Mouse (Mus musculus): ENCODE results near the gene Mmp9. TPM values are rescaled to one million over a fixed set of nuclear protein-coding genes. Genes with fewer than 3 reads are reported as not detected.

Gene Mmp9
- polyA plus RNA-seq, 1 experiment from 2014 or later = 4.6 TPM

- WGBS = 82% methylated on average over 1 of the region's 1 CpGs
- Histone ChIP-seq H3K36me3 (peaks cover 99% of the 10 kb centered on the region), H3K9me3 (peaks cover 5% of the 10 kb centered on the region; the same call in 1 of the 2 replicates), H3K4me1 (no peaks in the 10 kb centered on the region), H3K27ac (no peak overlapping the region), H3K4me2 (replicated peaks) (no peak overlapping the region), H3K4me3 (no peak overlapping the region), H3K27me3 (no peaks in the 10 kb centered on the region), H3K9ac (no peak overlapping the region)
- no peak for ATAC-seq (ENCODE audit: insufficient number of reproducible peaks, insufficient read depth, low FRiP score, low TSS enrichment)
Measured at GRCm38 (mm10) chr2:164903496-164903895, 37.1 kb upstream of the Mmp9 start.

GRCm38 (mm10) chr2:164906071-164906470 is 34.5 kb upstream of the Mmp9 start:
- H3K4me1 ChIP-seq = peaks cover 13% of the 10 kb centered on the region
- H3K4me3 ChIP-seq = no peak overlapping the region
- no peak overlapping the region for H3K9ac ChIP-seq
- no peaks in the 10 kb centered on the region for H3K27me3 ChIP-seq
- peaks cover 5% of the 10 kb centered on the region; the same call in 1 of the 2 replicates for H3K9me3 ChIP-seq
- WGBS = 99% methylated on average over 4 of the region's 4 CpGs
- peaks cover 83% of the 10 kb centered on the region for H3K36me3 ChIP-seq
- no peak overlapping the region for H3K27ac ChIP-seq
- no peak for ATAC-seq (ENCODE audit: insufficient number of reproducible peaks, insufficient read depth, low FRiP score, low TSS enrichment)
- no peak overlapping the region for H3K4me2 ChIP-seq (replicated peaks)

GRCm38 (mm10) chr2:164907511-164907910 is 33.1 kb upstream of the Mmp9 start:
- Histone ChIP-seq H3K9ac (no peak overlapping the region), H3K27me3 (no peaks in the 10 kb centered on the region), H3K27ac (no peak overlapping the region), H3K36me3 (peaks cover 69% of the 10 kb centered on the region), H3K4me1 (peaks cover 17% of the 10 kb centered on the region), H3K4me2 (replicated peaks) (no peak overlapping the region), H3K4me3 (no peak overlapping the region), H3K9me3 (peaks cover 5% of the 10 kb centered on the region; the same call in 1 of the 2 replicates)
- WGBS = 96% methylated on average over 12 of the region's 12 CpGs
- no peak for ATAC-seq (ENCODE audit: insufficient number of reproducible peaks, insufficient read depth, low FRiP score, low TSS enrichment)

- Histone ChIP-seq H3K4me3 (no peak overlapping the region), H3K27ac (no peak overlapping the region), H3K36me3 (peaks cover 64% of the 10 kb centered on the region), H3K4me2 (replicated peaks) (no peak overlapping the region), H3K9ac (no peak overlapping the region), H3K9me3 (peaks cover 5% of the 10 kb centered on the region; the same call in 1 of the 2 replicates), H3K27me3 (no peaks in the 10 kb centered on the region), H3K4me1 (peaks cover 18% of the 10 kb centered on the region)
- 96% methylated on average over 5 of the region's 5 CpGs for WGBS
- ATAC-seq (ENCODE audit: insufficient number of reproducible peaks, insufficient read depth, low FRiP score, low TSS enrichment) = no peak
Measured at GRCm38 (mm10) chr2:164908011-164908410, 32.6 kb upstream of the Mmp9 start.

GRCm38 (mm10) chr2:164909100-164909499 is 31.5 kb upstream of the Mmp9 start:
- Histone ChIP-seq H3K27me3 (no peaks in the 10 kb centered on the region), H3K36me3 (peaks cover 53% of the 10 kb centered on the region), H3K4me3 (no peak overlapping the region), H3K27ac (no peak overlapping the region), H3K9me3 (peaks cover 5% of the 10 kb centered on the region; the same call in 1 of the 2 replicates), H3K4me1 (peaks cover 21% of the 10 kb centered on the region), H3K9ac (peak overlapping the region; percentile 82; the same call in 1 of the 2 replicates), H3K4me2 (replicated peaks) (no peak overlapping the region)
- no peak for ATAC-seq (ENCODE audit: insufficient number of reproducible peaks, insufficient read depth, low FRiP score, low TSS enrichment)
- 93% methylated on average over 3 of the region's 3 CpGs for WGBS

- Histone ChIP-seq H3K4me2 (replicated peaks) (peak overlapping the region; percentile 83), H3K27me3 (no peaks in the 10 kb centered on the region), H3K9me3 (peaks cover 5% of the 10 kb centered on the region; the same call in 1 of the 2 replicates), H3K4me1 (peaks cover 21% of the 10 kb centered on the region), H3K9ac (peak overlapping the region; percentile 82), H3K27ac (no peak overlapping the region), H3K4me3 (peak overlapping the region; percentile 76), H3K36me3 (peaks cover 48% of the 10 kb centered on the region)
- 75% methylated on average over 1 of the region's 1 CpGs for WGBS
- ATAC-seq (ENCODE audit: insufficient number of reproducible peaks, insufficient read depth, low FRiP score, low TSS enrichment) = no peak
Measured at GRCm38 (mm10) chr2:164909542-164909941, 31.0 kb upstream of the Mmp9 start.

- peaks cover 21% of the 10 kb centered on the region for H3K4me1 ChIP-seq
- peak overlapping the region; percentile 82 for H3K9ac ChIP-seq
- H3K27ac ChIP-seq = peak overlapping the region; percentile 96
- no peaks in the 10 kb centered on the region for H3K27me3 ChIP-seq
- no peak for ATAC-seq (ENCODE audit: insufficient number of reproducible peaks, insufficient read depth, low FRiP score, low TSS enrichment)
- peak overlapping the region; percentile 83 for H3K4me2 ChIP-seq (replicated peaks)
- 4% methylated on average over 37 of the region's 37 CpGs for WGBS
- peak overlapping the region; percentile 76 for H3K4me3 ChIP-seq
- H3K36me3 ChIP-seq = peaks cover 42% of the 10 kb centered on the region
- H3K9me3 ChIP-seq = peaks cover 5% of the 10 kb centered on the region; the same call in 1 of the 2 replicates
Measured at GRCm38 (mm10) chr2:164910360-164911061, 30.1 kb upstream of the Mmp9 start.

- Histone ChIP-seq H3K4me3 (peak within 1 kb of the TSS; percentile 76), H3K9me3 (peaks cover 2% of the 10 kb centered on the region; the same call in 1 of the 2 replicates), H3K27me3 (no peaks in the 10 kb centered on the region), H3K9ac (peak within 1 kb of the TSS; percentile 82), H3K27ac (peak within 1 kb of the TSS; percentile 96), H3K4me1 (peaks cover 21% of the 10 kb centered on the region), H3K4me2 (replicated peaks) (peak within 1 kb of the TSS; percentile 83), H3K36me3 (peaks cover 34% of the 10 kb centered on the region)
- under 1% methylated on average over 91 of the region's 91 CpGs for whole genome bisulfite sequencing
- ATAC-seq (ENCODE audit: insufficient number of reproducible peaks, insufficient read depth, low FRiP score, low TSS enrichment) = peak; percentile 79
Measured at GRCm38 (mm10) chr2:164911086-164912048, 29.2 kb upstream of the Mmp9 start, which contains the start of gene Zfp335. Gene Zfp335, minus strand, starts transcription at chr2:164911757.

GRCm38 (mm10) chr2:164912151-164912550 is 28.4 kb upstream of the Mmp9 start:
- Histone ChIP-seq H3K9ac (peak overlapping the region; percentile 82), H3K27ac (peak overlapping the region; percentile 96), H3K4me1 (peaks cover 21% of the 10 kb centered on the region), H3K4me2 (replicated peaks) (peak overlapping the region; percentile 74), H3K4me3 (peak overlapping the region; percentile 76), H3K9me3 (no peaks in the 10 kb centered on the region), H3K36me3 (peaks cover 26% of the 10 kb centered on the region), H3K27me3 (no peaks in the 10 kb centered on the region)
- peak; percentile 7; the same call in 1 of the 2 replicates for ATAC-seq (ENCODE audit: insufficient number of reproducible peaks, insufficient read depth, low FRiP score, low TSS enrichment)
- 22% methylated on average over 12 of the region's 12 CpGs for WGBS

- 92% methylated on average over 8 of the region's 9 CpGs for WGBS
- Histone ChIP-seq H3K36me3 (peaks cover 19% of the 10 kb centered on the region), H3K27ac (no peak overlapping the region; the same call in 1 of the 2 replicates)
Measured at GRCm38 (mm10) chr2:164912749-164913427, 27.7 kb upstream of the Mmp9 start.

GRCm38 (mm10) chr2:164913428-164913786 is 27.2 kb upstream of the Mmp9 start:
- H3K27ac ChIP-seq = no peak overlapping the region
- H3K4me3 ChIP-seq = no peak overlapping the region
- H3K4me1 ChIP-seq = peaks cover 21% of the 10 kb centered on the region
- H3K36me3 ChIP-seq = peaks cover 13% of the 10 kb centered on the region
- H3K4me2 ChIP-seq (replicated peaks) = no peak overlapping the region
- WGBS = 83% methylated on average over 2 of the region's 2 CpGs
- no peaks in the 10 kb centered on the region for H3K27me3 ChIP-seq
- no peak for ATAC-seq (ENCODE audit: insufficient number of reproducible peaks, insufficient read depth, low FRiP score, low TSS enrichment)
- H3K9me3 ChIP-seq = no peaks in the 10 kb centered on the region
- H3K9ac ChIP-seq = no peak overlapping the region

More at GRCm38 (mm10) chr2:164912749-164913427, 27.7 kb upstream of the Mmp9 start:
- no peak overlapping the region for H3K9ac ChIP-seq
- H3K4me2 ChIP-seq (replicated peaks) = peak overlapping the region; percentile 74; the same call in 1 of the 2 replicates
- peaks cover 21% of the 10 kb centered on the region for H3K4me1 ChIP-seq
- ATAC-seq (ENCODE audit: insufficient number of reproducible peaks, insufficient read depth, low FRiP score, low TSS enrichment) = no peak
- H3K27me3 ChIP-seq = no peaks in the 10 kb centered on the region
- H3K4me3 ChIP-seq = no peak overlapping the region
- no peaks in the 10 kb centered on the region for H3K9me3 ChIP-seq
